Mouse (Mus musculus): ENCODE results near the gene Amigo2. TPM values are rescaled to one million over a fixed set of nuclear protein-coding genes. Genes with fewer than 3 reads are reported as not detected.

Gene Amigo2
- polyA plus RNA-seq, 1 experiment, result 4.9 TPM

- TF ChIP-seq CTCF (IDR thresholded peaks at IDR 0.05; ENCODE audit: insufficient read depth, low read length) (no peak), POLR2A (IDR thresholded peaks at IDR 0.05; ENCODE audit: borderline replicate concordance, extremely low read depth, low read depth, low read length) (no peak)
- 71% methylated on average over 5 of the region's 5 CpGs for WGBS
- Histone ChIP-seq H3K4me3 (replicated peaks; ENCODE audit: extremely low read depth, low read depth, low read length) (no peak overlapping the region), H3K4me1 (ENCODE audit: control insufficient read depth, insufficient read depth, low read length) (no peaks in the 10 kb centered on the region)
- DNase-seq, result no peak
Observed at GRCm38 (mm10) chr15:97284201-97284600, 37.1 kb upstream of the Amigo2 start.

GRCm38 (mm10) chr15:97282572-97282881 is 35.4 kb upstream of the Amigo2 start:
- 71% methylated on average over 6 of the region's 6 CpGs for WGBS
- DNase-seq, result no peak
- TF ChIP-seq CTCF (IDR thresholded peaks at IDR 0.05; ENCODE audit: insufficient read depth, low read length), result no peak
- TF ChIP-seq POLR2A (IDR thresholded peaks at IDR 0.05; ENCODE audit: borderline replicate concordance, extremely low read depth, low read depth, low read length), result no peak
- H3K4me1 ChIP-seq (ENCODE audit: control insufficient read depth, insufficient read depth, low read length), result no peaks in the 10 kb centered on the region
- H3K4me3 ChIP-seq (replicated peaks; ENCODE audit: extremely low read depth, low read depth, low read length), result no peak overlapping the region

GRCm38 (mm10) chr15:97281712-97282571 is 34.9 kb upstream of the Amigo2 start:
- Histone ChIP-seq H3K4me3 (replicated peaks; ENCODE audit: extremely low read depth, low read depth, low read length) (no peak overlapping the region), H3K4me1 (ENCODE audit: control insufficient read depth, insufficient read depth, low read length) (no peaks in the 10 kb centered on the region)
- TF ChIP-seq POLR2A (IDR thresholded peaks at IDR 0.05; ENCODE audit: borderline replicate concordance, extremely low read depth, low read depth, low read length), result no peak
- no peak for TF ChIP-seq CTCF (IDR thresholded peaks at IDR 0.05; ENCODE audit: insufficient read depth, low read length)
- no peak for DNase-seq
- WGBS, result 74% methylated on average over 10 of the region's 10 CpGs

- DNase-seq, result no peak
- 67% methylated on average over 9 of the region's 9 CpGs for WGBS
- no peak overlapping the region for H3K4me3 ChIP-seq (replicated peaks; ENCODE audit: extremely low read depth, low read depth, low read length)
- TF ChIP-seq CTCF (IDR thresholded peaks at IDR 0.05; ENCODE audit: insufficient read depth, low read length) (no peak), POLR2A (IDR thresholded peaks at IDR 0.05; ENCODE audit: borderline replicate concordance, extremely low read depth, low read depth, low read length) (no peak)
- H3K4me1 ChIP-seq (ENCODE audit: control insufficient read depth, insufficient read depth, low read length), result no peaks in the 10 kb centered on the region
Observed at GRCm38 (mm10) chr15:97280776-97281175, 33.7 kb upstream of the Amigo2 start.

- DNase-seq, result no peak
- 86% methylated on average over 8 of the region's 8 CpGs for WGBS
- Histone ChIP-seq H3K4me3 (replicated peaks; ENCODE audit: extremely low read depth, low read depth, low read length) (no peak overlapping the region), H3K4me1 (ENCODE audit: control insufficient read depth, insufficient read depth, low read length) (no peaks in the 10 kb centered on the region)
- TF ChIP-seq CTCF (IDR thresholded peaks at IDR 0.05; ENCODE audit: insufficient read depth, low read length), result no peak
- no peak for TF ChIP-seq POLR2A (IDR thresholded peaks at IDR 0.05; ENCODE audit: borderline replicate concordance, extremely low read depth, low read depth, low read length)
Observed at GRCm38 (mm10) chr15:97280131-97280530, 33.0 kb upstream of the Amigo2 start.

GRCm38 (mm10) chr15:97278340-97278948 is 31.4 kb upstream of the Amigo2 start:
- no peak for DNase-seq
- H3K4me1 ChIP-seq (ENCODE audit: control insufficient read depth, insufficient read depth, low read length), result no peaks in the 10 kb centered on the region
- WGBS, result 91% methylated on average over 9 of the region's 9 CpGs
- H3K4me3 ChIP-seq (replicated peaks; ENCODE audit: extremely low read depth, low read depth, low read length), result no peak overlapping the region
- TF ChIP-seq POLR2A (IDR thresholded peaks at IDR 0.05; ENCODE audit: borderline replicate concordance, extremely low read depth, low read depth, low read length) (no peak), CTCF (IDR thresholded peaks at IDR 0.05; ENCODE audit: insufficient read depth, low read length) (no peak)

GRCm38 (mm10) chr15:97277328-97277727 is 30.2 kb upstream of the Amigo2 start:
- no peak for DNase-seq
- no peak for TF ChIP-seq CTCF (IDR thresholded peaks at IDR 0.05; ENCODE audit: insufficient read depth, low read length)
- no peak for TF ChIP-seq POLR2A (IDR thresholded peaks at IDR 0.05; ENCODE audit: borderline replicate concordance, extremely low read depth, low read depth, low read length)
- Histone ChIP-seq H3K4me3 (replicated peaks; ENCODE audit: extremely low read depth, low read depth, low read length) (no peak overlapping the region), H3K4me1 (ENCODE audit: control insufficient read depth, insufficient read depth, low read length) (peaks cover 2% of the 10 kb centered on the region; the same call in 1 of the 2 replicates)
- 87% methylated on average over 10 of the region's 10 CpGs for WGBS

GRCm38 (mm10) chr15:97276660-97277153 is 29.6 kb upstream of the Amigo2 start:
- 62% methylated on average over 20 of the region's 20 CpGs for WGBS
- no peak for DNase-seq
- Histone ChIP-seq H3K4me1 (ENCODE audit: control insufficient read depth, insufficient read depth, low read length) (peaks cover 2% of the 10 kb centered on the region; the same call in 1 of the 2 replicates), H3K4me3 (replicated peaks; ENCODE audit: extremely low read depth, low read depth, low read length) (no peak overlapping the region)
- TF ChIP-seq CTCF (IDR thresholded peaks at IDR 0.05; ENCODE audit: insufficient read depth, low read length), result no peak
- TF ChIP-seq POLR2A (IDR thresholded peaks at IDR 0.05; ENCODE audit: borderline replicate concordance, extremely low read depth, low read depth, low read length), result no peak

GRCm38 (mm10) chr15:97275626-97276395 is 28.7 kb upstream of the Amigo2 start:
- TF ChIP-seq POLR2A (IDR thresholded peaks at IDR 0.05; ENCODE audit: borderline replicate concordance, extremely low read depth, low read depth, low read length) (no peak), CTCF (IDR thresholded peaks at IDR 0.05; ENCODE audit: insufficient read depth, low read length) (no peak)
- no peak overlapping the region for H3K4me3 ChIP-seq (replicated peaks; ENCODE audit: extremely low read depth, low read depth, low read length)
- peaks cover 2% of the 10 kb centered on the region; the same call in 1 of the 2 replicates for H3K4me1 ChIP-seq (ENCODE audit: control insufficient read depth, insufficient read depth, low read length)
- 79% methylated on average over 12 of the region's 12 CpGs for WGBS
- DNase-seq, result no peak

Measured in lung, adult 2 months (tissue).